Mouse (Mus musculus) midbrain, embryonic 13.5 days (tissue): ENCODE data around the gene Susd6. TPM values are rescaled to one million over a fixed set of nuclear protein-coding genes. Genes with fewer than 3 reads are reported as not detected.

ENCODE experiments used
- ATAC-seq: fragments of 200-750 bp; cut with Nextera tagmentation; 2 replicates; pipeline ENCODE4 v1.8.0; 2017; ENCODE audit warnings: mild to moderate bottlenecking, moderate TSS enrichment, moderate library complexity
- H3K27ac ChIP-seq: fragments of 300-500 bp; sonication (generic); 2 replicates; pipeline ENCODE4 v1.5.1; 2015; ENCODE audit warnings: inconsistent platforms, mild to moderate bottlenecking, moderate library complexity
- H3K27me3 ChIP-seq: fragments of 300-500 bp; sonication (generic); 2 replicates; pipeline ENCODE4 v1.6.1; 2015; ENCODE audit warnings: mild to moderate bottlenecking, inconsistent platforms
- H3K36me3 ChIP-seq: fragments of 300-500 bp; sonication (generic); 2 replicates; pipeline ENCODE4 v1.6.1; 2015; ENCODE audit warnings: mild to moderate bottlenecking, inconsistent platforms
- H3K4me1 ChIP-seq: fragments of 300-500 bp; sonication (generic); replicated peaks from 2 replicates; pipeline ENCODE4 v1.6.1; 2015; ENCODE audit warnings: inconsistent platforms
- H3K4me2 ChIP-seq: fragments of 300-500 bp; sonication (generic); replicated peaks from 2 replicates; pipeline ENCODE4 v1.6.1; 2015; ENCODE audit warnings: moderate library complexity, mild to moderate bottlenecking, inconsistent platforms
- H3K4me3 ChIP-seq: fragments of 300-500 bp; sonication (generic); replicated peaks from 2 replicates; pipeline ENCODE4 v1.5.1; 2015; ENCODE audit warnings: mild to moderate bottlenecking, inconsistent platforms
- H3K9ac ChIP-seq: fragments of 300-500 bp; sonication (generic); replicated peaks from 2 replicates; pipeline ENCODE4 v1.6.1; 2015; ENCODE audit warnings: mild to moderate bottlenecking, inconsistent platforms
- H3K9me3 ChIP-seq: fragments of 300-500 bp; sonication (generic); 2 replicates; pipeline ENCODE4 v1.6.1; 2016; ENCODE audit warnings: mild to moderate bottlenecking, inconsistent platforms
- WGBS: fragments of 180-500 bp; shearing (Covaris S2); methylation state at CpG from one replicate; pipeline ENCODE4 v1.1.7; 2015; 5-methylcytosine and 5-hydroxymethylcytosine counted together
- polyA plus RNA-seq: library from polyadenylated mRNA; unstranded; fragments of >200 nt; fragmentation: Nextera tagmentation; extraction: Ambion mirVana; gene quantifications from 2 replicates; pipeline ENCODE4 v1.2.1, GENCODE M21; 2015

Gene Susd6
- polyA plus RNA-seq, 1 experiment from 2014 or later = 14.5 TPM

- no peak for ATAC-seq
Measured at GRCm38 (mm10) chr12:80867083-80867482, 76.8 kb downstream of the Susd6 start.

GRCm38 (mm10) chr12:80868401-80868800, 78.1 kb downstream of the Susd6 start:
- no peak overlapping the region for H3K27ac ChIP-seq
- whole genome bisulfite sequencing = 89% methylated on average over 7 of the region's 7 CpGs
- H3K9me3 ChIP-seq = no peaks in the 10 kb centered on the region
- H3K9ac ChIP-seq = no peak overlapping the region
- H3K4me3 ChIP-seq = no peak overlapping the region
- peaks cover 21% of the 10 kb centered on the region for H3K36me3 ChIP-seq
- H3K4me1 ChIP-seq = no peaks in the 10 kb centered on the region; the same call in 1 of the 2 replicates
- no peak for ATAC-seq
- no peak overlapping the region for H3K4me2 ChIP-seq
- no peaks in the 10 kb centered on the region for H3K27me3 ChIP-seq

More at GRCm38 (mm10) chr12:80867083-80867482, 76.8 kb downstream of the Susd6 start:
- no peak overlapping the region for H3K9ac ChIP-seq
- no peak overlapping the region for H3K27ac ChIP-seq
- H3K4me2 ChIP-seq = no peak overlapping the region
- no peaks in the 10 kb centered on the region for H3K9me3 ChIP-seq
- H3K4me3 ChIP-seq = no peak overlapping the region
- H3K4me1 ChIP-seq = peaks cover under 1% of the 10 kb centered on the region; the same call in 1 of the 2 replicates
- H3K27me3 ChIP-seq = no peaks in the 10 kb centered on the region
- H3K36me3 ChIP-seq = peaks cover 16% of the 10 kb centered on the region
- 87% methylated on average over 3 of the region's 3 CpGs for WGBS

GRCm38 (mm10) chr12:80877215-80878092, 87.1 kb downstream of the Susd6 start:
- no peak overlapping the region for H3K9ac ChIP-seq
- H3K4me3 ChIP-seq = no peak overlapping the region
- H3K27me3 ChIP-seq = no peaks in the 10 kb centered on the region
- H3K4me2 ChIP-seq = no peak overlapping the region
- no peak overlapping the region for H3K27ac ChIP-seq
- H3K36me3 ChIP-seq = peaks cover 59% of the 10 kb centered on the region
- 0 out of 2 replicates have a peak, but pooled peaks cover 6% of the 10 kb centered on the region for H3K4me1 ChIP-seq
- no peaks in the 10 kb centered on the region for H3K9me3 ChIP-seq
- no peak for ATAC-seq
- WGBS = 92% methylated on average over 7 of the region's 7 CpGs

GRCm38 (mm10) chr12:80878093-80878430, 87.8 kb downstream of the Susd6 start:
- H3K4me3 ChIP-seq = no peak overlapping the region
- no peak overlapping the region for H3K4me2 ChIP-seq
- no peak overlapping the region for H3K27ac ChIP-seq
- H3K36me3 ChIP-seq = peaks cover 54% of the 10 kb centered on the region
- no peak for ATAC-seq
- WGBS = 89% methylated on average over 6 of the region's 6 CpGs
- H3K9me3 ChIP-seq = no peaks in the 10 kb centered on the region
- H3K4me1 ChIP-seq = 0 out of 2 replicates have a peak, but pooled peaks cover 6% of the 10 kb centered on the region
- no peak overlapping the region for H3K9ac ChIP-seq
- no peaks in the 10 kb centered on the region for H3K27me3 ChIP-seq

- 81% methylated on average over 3 of the region's 3 CpGs for WGBS
- no peak overlapping the region for H3K4me2 ChIP-seq
- no peak overlapping the region for H3K27ac ChIP-seq
Measured at GRCm38 (mm10) chr12:80878653-80879052, 88.3 kb downstream of the Susd6 start.

GRCm38 (mm10) chr12:80879267-80879666, 89.0 kb downstream of the Susd6 start:
- Histone ChIP-seq H3K4me2 (no peak overlapping the region), H3K9ac (no peak overlapping the region), H3K4me3 (no peak overlapping the region), H3K36me3 (peaks cover 48% of the 10 kb centered on the region), H3K27me3 (no peaks in the 10 kb centered on the region), H3K9me3 (no peaks in the 10 kb centered on the region), H3K27ac (no peak overlapping the region), H3K4me1 (0 out of 2 replicates have a peak, but pooled peaks cover under 1% of the 10 kb centered on the region)
- WGBS = 71% methylated on average over 4 of the region's 4 CpGs
- no peak for ATAC-seq

More at GRCm38 (mm10) chr12:80878653-80879052, 88.3 kb downstream of the Susd6 start:
- Histone ChIP-seq H3K4me3 (no peak overlapping the region), H3K9ac (no peak overlapping the region), H3K4me1 (0 out of 2 replicates have a peak, but pooled peaks cover 6% of the 10 kb centered on the region), H3K9me3 (no peaks in the 10 kb centered on the region), H3K27me3 (no peaks in the 10 kb centered on the region), H3K36me3 (peaks cover 52% of the 10 kb centered on the region)
- ATAC-seq = no peak

GRCm38 (mm10) chr12:80881121-80881520, 90.8 kb downstream of the Susd6 start:
- Histone ChIP-seq H3K4me2 (no peak overlapping the region), H3K9me3 (no peaks in the 10 kb centered on the region), H3K4me3 (no peak overlapping the region), H3K27ac (no peak overlapping the region), H3K27me3 (no peaks in the 10 kb centered on the region), H3K4me1 (no peaks in the 10 kb centered on the region; the same call in 1 of the 2 replicates), H3K36me3 (peaks cover 34% of the 10 kb centered on the region), H3K9ac (no peak overlapping the region)
- 97% methylated on average over 3 of the region's 3 CpGs for WGBS
- ATAC-seq = no peak

GRCm38 (mm10) chr12:80883278-80883677, 93.0 kb downstream of the Susd6 start:
- ATAC-seq = no peak
- H3K27ac ChIP-seq = no peak overlapping the region
- no peaks in the 10 kb centered on the region; the same call in 1 of the 2 replicates for H3K4me1 ChIP-seq
- H3K4me2 ChIP-seq = no peak overlapping the region
- WGBS = 95% methylated on average over 3 of the region's 3 CpGs
- H3K9me3 ChIP-seq = no peaks in the 10 kb centered on the region
- H3K4me3 ChIP-seq = no peak overlapping the region
- H3K27me3 ChIP-seq = no peaks in the 10 kb centered on the region
- no peak overlapping the region for H3K9ac ChIP-seq
- peaks cover 20% of the 10 kb centered on the region for H3K36me3 ChIP-seq

- WGBS = 76% methylated on average over 5 of the region's 5 CpGs
- Histone ChIP-seq H3K36me3 (peaks cover 13% of the 10 kb centered on the region; the same call in 1 of the 2 replicates), H3K27me3 (no peaks in the 10 kb centered on the region), H3K27ac (no peak overlapping the region), H3K9me3 (no peaks in the 10 kb centered on the region), H3K4me2 (no peak overlapping the region), H3K9ac (no peak overlapping the region), H3K4me1 (no peaks in the 10 kb centered on the region; the same call in 1 of the 2 replicates), H3K4me3 (no peak overlapping the region)
- ATAC-seq = no peak
Measured at GRCm38 (mm10) chr12:80883881-80884280, 93.6 kb downstream of the Susd6 start.

- H3K4me2 ChIP-seq = no peak overlapping the region
- H3K27me3 ChIP-seq = no peaks in the 10 kb centered on the region
- H3K4me3 ChIP-seq = no peak overlapping the region
- H3K27ac ChIP-seq = no peak overlapping the region
- H3K9me3 ChIP-seq = no peaks in the 10 kb centered on the region; the same call in 1 of the 2 replicates
- no peaks in the 10 kb centered on the region; the same call in 1 of the 2 replicates for H3K4me1 ChIP-seq
- 62% methylated on average over 15 of the region's 15 CpGs for WGBS
- ATAC-seq = no peak
- no peaks in the 10 kb centered on the region for H3K36me3 ChIP-seq
- no peak overlapping the region for H3K9ac ChIP-seq
Measured at GRCm38 (mm10) chr12:80885301-80886288, 95.3 kb downstream of the Susd6 start.

GRCm38 (mm10) chr12:80887036-80887435, 96.7 kb downstream of the Susd6 start:
- Histone ChIP-seq H3K9me3 (no peaks in the 10 kb centered on the region; the same call in 1 of the 2 replicates), H3K36me3 (no peaks in the 10 kb centered on the region), H3K4me1 (no peaks in the 10 kb centered on the region; the same call in 1 of the 2 replicates), H3K4me3 (no peak overlapping the region), H3K9ac (no peak overlapping the region), H3K27ac (no peak overlapping the region), H3K4me2 (no peak overlapping the region), H3K27me3 (no peaks in the 10 kb centered on the region)
- 87% methylated on average over 2 of the region's 2 CpGs for WGBS
- no peak for ATAC-seq
